Mouse (Mus musculus) limb, embryonic 14.5 days (tissue): Measurements from ENCODE around the gene H60b. TPM values are rescaled to one million over a fixed set of nuclear protein-coding genes. Genes with fewer than 3 reads are reported as not detected.

Source experiments
- ATAC-seq: fragments of 200-750 bp; cut with Nextera tagmentation; 2 replicates; pipeline ENCODE4 v1.8.0; 2017; ENCODE audit warnings: low read depth, moderate number of reproducible peaks, moderate TSS enrichment; ENCODE audit not compliant: low FRiP score
- DNase-seq: peaks from one replicate; pipeline ENCODE4 v3.0.0-alpha.2; 2015; ENCODE audit warnings: low spot score
- H3K27ac ChIP-seq: fragments of 300-500 bp; sonication (generic); replicated peaks from 2 replicates; pipeline ENCODE4 v1.5.1; 2014; ENCODE audit warnings: low read depth, mild to moderate bottlenecking, low read length, moderate library complexity, mixed read lengths
- H3K27me3 ChIP-seq: fragments of 300-500 bp; sonication (generic); 2 replicates; pipeline ENCODE4 v1.6.1; 2014; ENCODE audit warnings: low read length, mixed read lengths; ENCODE audit not compliant: control insufficient read depth, insufficient read depth
- H3K36me3 ChIP-seq: fragments of 300-500 bp; sonication (generic); 2 replicates; pipeline ENCODE4 v1.6.1; 2014; ENCODE audit warnings: mild to moderate bottlenecking, low read length, moderate library complexity, mixed read lengths; ENCODE audit not compliant: control insufficient read depth, insufficient read depth
- H3K4me1 ChIP-seq: fragments of 300-500 bp; sonication (generic); 2 replicates; pipeline ENCODE4 v1.6.1; 2014; ENCODE audit warnings: antibody characterized with exemption, low read length, mixed read lengths; ENCODE audit not compliant: control insufficient read depth, insufficient read depth
- H3K4me2 ChIP-seq: fragments of 300-500 bp; sonication (generic); replicated peaks from 2 replicates; pipeline ENCODE4 v1.6.1; 2014; ENCODE audit warnings: low read depth, mild to moderate bottlenecking, low read length, moderate library complexity; ENCODE audit not compliant: severe bottlenecking
- H3K4me3 ChIP-seq: fragments of 300-500 bp; sonication (generic); replicated peaks from 2 replicates; pipeline ENCODE4 v1.5.1; 2014; ENCODE audit warnings: low read length
- H3K9ac ChIP-seq: fragments of 300-500 bp; sonication (generic); 2 replicates; pipeline ENCODE4 v1.6.1; 2014; ENCODE audit warnings: mild to moderate bottlenecking, low read depth, low read length, moderate library complexity; ENCODE audit not compliant: severe bottlenecking
- H3K9me3 ChIP-seq: fragments of 300-500 bp; sonication (generic); 2 replicates; pipeline ENCODE4 v1.6.1; 2016; ENCODE audit warnings: low read length; ENCODE audit not compliant: control insufficient read depth
- POLR2A ChIP-seq: fragments of 200-500 bp; IDR thresholded peaks from 2 replicates; pipeline ENCODE4 v1.8.0; 2012; ENCODE audit warnings: inconsistent platforms, mild to moderate bottlenecking, moderate library complexity, borderline replicate concordance; ENCODE audit not compliant: insufficient read depth, insufficient read length; ENCODE audit errors: extremely low read depth
- WGBS: fragments of 180-500 bp; shearing (Covaris S2); extraction: QIAGEN DNeasy Blood & Tissue Kit; methylation state at CpG from one replicate; pipeline ENCODE4 v1.1.7; 2014; 5-methylcytosine and 5-hydroxymethylcytosine counted together
- polyA plus RNA-seq, 2 experiments: library from polyadenylated mRNA; depleted of rRNA in 1 of 2; stranded (reverse) in 1 of 2; unstranded in 1 of 2; fragments of >200 nt; fragmentation: Nextera tagmentation in 1 of 2; extraction: Ambion mirVana in 1 of 2; gene quantifications; 2 replicates each; pipeline versions ENCODE4 v1.2.1 to v1.2.3; 2012 to 2014

H60b gene
- polyA plus RNA-seq, 2 experiments = 1.2 to 1.3 TPM

DNA sequence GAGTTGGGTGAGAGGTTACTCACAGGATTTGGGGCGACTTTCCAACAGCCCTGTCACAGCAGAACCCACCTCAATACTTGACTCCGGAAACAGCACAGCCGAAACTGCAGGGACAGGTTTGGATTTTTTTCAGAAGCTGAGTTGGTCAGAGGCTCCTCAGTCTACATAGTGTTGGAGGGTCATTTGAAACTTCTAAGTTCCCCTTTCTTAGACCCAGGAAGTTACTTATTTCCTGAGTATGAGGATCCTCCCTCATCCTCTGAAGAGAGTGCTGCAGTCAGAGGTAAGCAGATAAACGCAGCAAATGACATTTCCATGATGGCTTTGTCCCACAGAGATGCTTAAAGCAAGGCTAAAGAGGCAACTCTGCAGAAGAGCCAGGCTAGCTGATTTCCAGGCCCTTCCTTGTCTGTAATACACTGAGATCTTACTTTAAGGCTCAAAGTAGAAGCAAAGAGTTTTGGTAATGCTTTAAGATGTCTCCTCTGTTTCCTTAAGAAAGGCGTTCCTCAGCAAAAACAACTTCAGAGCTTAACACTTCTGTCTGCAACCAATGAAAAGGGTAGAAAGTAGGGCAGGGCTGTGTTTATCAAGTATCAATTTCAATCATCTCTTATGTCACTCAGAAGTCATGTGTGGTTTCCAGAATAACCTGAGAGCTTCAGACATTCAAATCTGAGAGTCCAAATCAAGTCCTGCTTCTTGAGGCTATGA, 144.1 kb downstream of the H60b start:
- no peaks in the 10 kb centered on the region for H3K9me3 ChIP-seq
- 80% methylated on average over 5 of the region's 5 CpGs for WGBS
- no peaks in the 10 kb centered on the region for H3K4me1 ChIP-seq
- H3K4me3 ChIP-seq = no peak overlapping the region
- no peak overlapping the region for H3K4me2 ChIP-seq
- TF ChIP-seq POLR2A = no peak
- no peaks in the 10 kb centered on the region for H3K27me3 ChIP-seq
- no peak overlapping the region for H3K27ac ChIP-seq
- H3K36me3 ChIP-seq = no peaks in the 10 kb centered on the region
- H3K9ac ChIP-seq = no peak overlapping the region
- DNase-seq (no peak), ATAC-seq (no peak)

DNA sequence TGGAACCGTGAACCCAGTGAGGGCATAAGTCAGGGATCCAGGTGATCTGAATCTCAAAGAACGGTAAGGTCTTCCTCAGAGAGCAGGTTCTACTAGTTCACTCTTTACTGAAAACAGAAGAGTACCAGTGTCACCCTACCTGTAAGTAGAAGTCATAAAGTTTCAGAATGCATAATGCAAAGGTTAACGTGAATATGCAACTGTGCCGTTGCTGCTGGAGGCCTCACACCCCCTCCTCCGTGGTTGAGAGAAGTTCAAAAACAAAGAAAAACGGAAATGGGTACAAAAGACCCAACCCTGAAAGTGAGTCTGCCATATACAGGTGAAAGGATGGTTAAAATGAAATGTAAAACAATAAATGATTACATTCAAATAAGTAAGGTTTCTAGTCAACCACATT, 145.3 kb downstream of the H60b start:
- Histone ChIP-seq H3K27me3 (no peaks in the 10 kb centered on the region), H3K36me3 (no peaks in the 10 kb centered on the region), H3K4me3 (no peak overlapping the region), H3K9ac (no peak overlapping the region), H3K4me1 (no peaks in the 10 kb centered on the region), H3K4me2 (no peak overlapping the region), H3K9me3 (no peaks in the 10 kb centered on the region), H3K27ac (no peak overlapping the region)
- no peak for TF ChIP-seq POLR2A
- no peak for ATAC-seq
- WGBS = 86% methylated on average over 6 of the region's 6 CpGs
- no peak for DNase-seq

DNA sequence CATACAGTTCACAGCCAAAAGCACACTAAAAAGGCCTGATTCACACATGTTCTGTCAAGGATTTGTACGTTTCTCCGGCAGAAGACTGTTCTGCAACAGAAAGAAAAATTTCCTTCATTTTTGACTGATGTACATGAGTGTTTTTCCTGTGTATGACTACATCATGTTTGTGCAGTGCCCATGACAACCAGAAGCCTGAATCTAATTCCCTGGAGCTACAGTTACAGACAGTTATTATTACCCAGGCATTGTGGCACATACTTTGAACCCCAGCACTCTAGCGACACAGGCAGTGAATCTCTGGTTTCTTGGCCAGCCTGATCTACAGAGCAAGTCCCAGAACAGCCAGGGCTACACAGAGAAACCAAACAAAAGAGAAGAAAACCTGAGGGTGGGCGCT, 147.4 kb downstream of the H60b start:
- 78% methylated on average over 4 of the region's 4 CpGs for WGBS

DNA sequence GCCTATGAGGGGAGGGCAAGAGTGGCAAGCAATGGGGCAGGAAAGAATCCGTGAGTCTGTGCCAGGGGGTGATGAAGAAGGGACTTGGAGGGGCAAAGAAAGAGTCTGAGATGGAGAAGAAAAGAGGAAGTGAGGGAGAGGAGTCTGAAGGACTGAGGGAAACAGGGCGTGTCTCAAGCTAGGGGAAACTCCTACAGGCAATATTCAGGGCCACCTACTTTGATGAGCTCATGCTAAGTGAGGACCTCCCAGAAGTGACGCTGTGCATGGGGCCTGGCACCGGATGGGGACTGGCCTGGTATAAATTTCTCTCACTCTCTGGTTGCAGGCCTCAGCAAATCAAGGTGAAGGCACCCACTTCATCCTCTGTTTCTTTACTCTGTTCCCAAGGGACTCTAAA, 148.1 kb downstream of the H60b start:
- 42% methylated on average over 4 of the region's 4 CpGs for WGBS
- no peak overlapping the region for H3K27ac ChIP-seq
- no peak overlapping the region for H3K4me2 ChIP-seq
- H3K4me3 ChIP-seq = no peak overlapping the region
- no peaks in the 10 kb centered on the region for H3K4me1 ChIP-seq
- DNase-seq = no peak
- H3K9me3 ChIP-seq = no peaks in the 10 kb centered on the region
- no peak for TF ChIP-seq POLR2A
- ATAC-seq = no peak
- H3K9ac ChIP-seq = no peak overlapping the region
- H3K27me3 ChIP-seq = no peaks in the 10 kb centered on the region
- H3K36me3 ChIP-seq = no peaks in the 10 kb centered on the region

More for the DNA sequence above, 147.4 kb downstream of the H60b start:
- no peak overlapping the region for H3K4me3 ChIP-seq
- no peaks in the 10 kb centered on the region for H3K36me3 ChIP-seq
- no peaks in the 10 kb centered on the region for H3K9me3 ChIP-seq
- no peak overlapping the region for H3K4me2 ChIP-seq
- no peak overlapping the region for H3K9ac ChIP-seq
- ATAC-seq (no peak), DNase-seq (no peak)
- no peak for TF ChIP-seq POLR2A
- no peaks in the 10 kb centered on the region for H3K4me1 ChIP-seq
- no peak overlapping the region for H3K27ac ChIP-seq
- H3K27me3 ChIP-seq = no peaks in the 10 kb centered on the region

DNA sequence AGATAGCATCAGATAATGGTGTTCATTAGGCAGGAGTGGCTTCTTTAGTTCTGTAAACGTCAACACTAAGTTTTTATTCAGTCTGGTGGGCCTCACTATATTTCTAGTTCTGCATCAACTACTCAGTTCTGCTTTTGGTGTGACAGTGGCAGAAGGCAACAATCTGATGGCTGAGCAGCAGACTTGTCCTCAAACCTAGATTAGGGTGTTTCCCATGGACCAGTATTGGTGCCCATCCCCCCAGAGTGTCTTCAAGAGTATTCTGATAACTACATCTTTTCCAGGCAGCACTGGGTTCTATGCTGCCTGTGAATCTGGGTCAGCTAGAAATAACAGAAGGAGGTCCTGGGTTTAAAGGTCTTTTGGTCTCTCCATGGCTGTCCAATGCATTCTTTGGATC, 149.8 kb downstream of the H60b start:
- 69% methylated on average over 1 of the region's 1 CpGs for WGBS
- H3K4me2 ChIP-seq = no peak overlapping the region
- H3K9ac ChIP-seq = no peak overlapping the region
- H3K9me3 ChIP-seq = no peaks in the 10 kb centered on the region
- no peaks in the 10 kb centered on the region for H3K36me3 ChIP-seq
- ATAC-seq (no peak), DNase-seq (no peak)
- no peaks in the 10 kb centered on the region for H3K27me3 ChIP-seq
- H3K4me3 ChIP-seq = no peak overlapping the region
- H3K27ac ChIP-seq = no peak overlapping the region
- TF ChIP-seq POLR2A = no peak
- no peaks in the 10 kb centered on the region for H3K4me1 ChIP-seq

DNA sequence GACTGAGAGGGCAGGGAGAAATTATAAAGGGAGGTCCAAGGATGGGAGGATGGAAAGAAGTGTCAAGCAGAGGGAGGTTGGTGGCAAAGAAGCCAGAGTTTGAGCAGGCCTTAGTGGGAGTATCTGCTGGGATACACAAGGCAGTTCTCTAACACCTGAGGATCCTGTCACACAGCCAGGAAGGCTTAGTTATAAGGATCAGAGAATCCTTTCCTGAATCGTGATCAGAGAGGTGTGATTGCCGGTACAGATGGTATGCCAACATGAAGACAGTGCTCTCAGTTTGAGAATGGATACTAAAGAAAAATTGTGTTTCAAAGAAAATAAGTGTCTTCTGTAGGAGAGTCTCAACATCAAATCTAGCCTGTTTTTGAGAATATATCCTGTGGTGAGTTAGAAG, 164.5 kb downstream of the H60b start:
- DNase-seq (no peak), ATAC-seq (no peak)
- Histone ChIP-seq H3K4me2 (no peak overlapping the region), H3K27ac (no peak overlapping the region), H3K4me1 (no peaks in the 10 kb centered on the region), H3K9me3 (no peaks in the 10 kb centered on the region), H3K4me3 (no peak overlapping the region), H3K36me3 (no peaks in the 10 kb centered on the region), H3K9ac (no peak overlapping the region), H3K27me3 (no peaks in the 10 kb centered on the region)
- no peak for TF ChIP-seq POLR2A
- 85% methylated on average over 2 of the region's 2 CpGs for WGBS

Other genes starting within 250 kb of the H60b start
- gene 4930444G20Rik, start 90.5 kb upstream of the H60b start, polyA plus RNA-seq (2012; rRNA removed) = not detected in 2 replicates
- gene 4930444G20Rik, start 90.5 kb upstream of the H60b start, polyA plus RNA-seq (2014; fragmentation: Nextera tagmentation; extraction: Ambion mirVana) = not detected in 2 replicates
- gene E030030I06Rik, start 9.3 kb upstream of the H60b start, polyA plus RNA-seq (2012; rRNA removed) = 10.6 and 12.3 TPM in 2 replicates
- gene E030030I06Rik, start 9.3 kb upstream of the H60b start, polyA plus RNA-seq (2014; fragmentation: Nextera tagmentation; extraction: Ambion mirVana) = 16.7 and 23.1 TPM in 2 replicates
- 5.5 and 6.2 TPM in 2 replicates for gene Raet1e, start within 50 bp of the H60b start, polyA plus RNA-seq (2012; rRNA removed)
- 7.3 and 8.5 TPM in 2 replicates for gene Raet1e, start within 50 bp of the H60b start, polyA plus RNA-seq (2014; fragmentation: Nextera tagmentation; extraction: Ambion mirVana)
- gene Raet1d, start 202.0 kb downstream of the H60b start, polyA plus RNA-seq (2012; rRNA removed) = 9.8 and 11.4 TPM in 2 replicates
- gene Raet1d, start 202.0 kb downstream of the H60b start, polyA plus RNA-seq (2014; fragmentation: Nextera tagmentation; extraction: Ambion mirVana) = 16.0 and 20.1 TPM in 2 replicates